Mouse (Mus musculus) urinary bladder, postnatal 25 days (tissue): ENCODE results near the gene Lrit2.

Experiments
- DNase-seq: peaks from one replicate; pipeline ENCODE4 v3.0.0; 2022; ENCODE audit warnings: low spot score

The Lrit2 gene

GRCm38 (mm10) chr14:37111371-37111770 lies 43.6 kb downstream of the Lrit2 start:
- DNase-seq: no peak

DNA sequence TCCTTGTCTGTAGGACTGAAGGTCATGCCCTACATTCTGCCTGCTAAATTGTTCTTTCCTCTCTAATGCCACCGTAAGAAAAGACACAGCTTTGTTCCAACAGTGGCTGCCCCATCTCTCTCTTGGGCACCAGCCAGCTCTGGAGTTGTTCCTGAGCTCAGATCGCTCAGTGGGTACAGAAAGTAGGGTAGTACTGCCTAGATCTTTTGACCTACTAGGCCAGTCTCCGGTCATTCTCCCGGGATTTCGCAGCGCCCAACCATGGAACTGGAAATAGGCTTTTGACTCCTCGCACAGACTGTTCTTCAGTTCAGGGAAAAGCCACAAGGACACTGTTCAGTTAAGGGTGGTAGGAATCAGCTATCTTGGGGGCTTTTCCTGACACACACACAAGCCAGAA lies 45.2 kb downstream of the Lrit2 start:
- no peak for DNase-seq

DNA sequence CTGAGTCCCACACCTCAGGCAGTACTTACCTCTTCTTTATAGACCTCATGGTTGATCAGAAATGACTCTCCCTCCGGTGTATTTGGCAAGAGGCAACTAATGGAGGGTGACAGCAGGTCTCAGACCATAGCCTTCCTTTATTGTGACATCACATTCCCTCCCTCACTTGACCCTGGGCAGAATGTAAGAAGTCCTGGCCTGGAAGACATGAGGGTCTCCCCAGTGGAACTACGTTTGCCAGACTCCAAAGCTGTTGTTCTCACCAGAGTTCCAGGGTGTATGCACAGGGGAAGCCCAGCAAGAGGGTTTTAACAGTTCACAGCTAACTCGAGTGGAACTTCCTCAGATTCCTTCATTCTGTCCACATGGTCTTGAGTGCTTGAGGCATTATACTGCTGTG lies 46.2 kb downstream of the Lrit2 start, which contains the start of gene 2610528A11Rik:
TSS of gene 2610528A11Rik (minus strand) at position 101 of the 400 bp plus-strand sequence.
- no peak for DNase-seq

GRCm38 (mm10) chr14:37119233-37119632 lies 51.5 kb downstream of the Lrit2 start:
- DNase-seq: no peak
